Mouse (Mus musculus) embryonic fibroblast, embryonic 13.5 days (primary cell): ENCODE measurements at regions not wholly inside any gene's neighbourhood (a gene's known extent, or its start where the extent isn't known, plus 50 kb on each side); places are given as distances from the start of the nearest gene placed in this dataset.

Experiments used
- H3K27ac ChIP-seq: 2 replicates; pipeline ENCODE4 v1.5.1; 2012; ENCODE audit warnings: low read length, control low read depth, inconsistent platforms; ENCODE audit not compliant: insufficient read depth
- H3K4me1 ChIP-seq: 2 replicates; pipeline ENCODE4 v1.6.1; 2011; ENCODE audit warnings: low read length; ENCODE audit not compliant: control insufficient read depth, insufficient read depth
- H3K4me3 ChIP-seq: 2 replicates; pipeline ENCODE4 v1.5.1; 2011; ENCODE audit warnings: mild to moderate bottlenecking, control low read depth, low read length; ENCODE audit not compliant: insufficient read depth
- CTCF ChIP-seq: IDR thresholded peaks from 2 replicates; pipeline ENCODE4 v1.5.1; 2011; ENCODE audit warnings: mild to moderate bottlenecking, control low read depth, low read length, moderate library complexity, borderline replicate concordance; ENCODE audit not compliant: insufficient read depth
- POLR2A ChIP-seq: IDR thresholded peaks from 2 replicates; pipeline ENCODE4 v1.6.1; 2011; ENCODE audit warnings: low read depth, mild to moderate bottlenecking, control low read depth, low read length, moderate library complexity

DNA sequence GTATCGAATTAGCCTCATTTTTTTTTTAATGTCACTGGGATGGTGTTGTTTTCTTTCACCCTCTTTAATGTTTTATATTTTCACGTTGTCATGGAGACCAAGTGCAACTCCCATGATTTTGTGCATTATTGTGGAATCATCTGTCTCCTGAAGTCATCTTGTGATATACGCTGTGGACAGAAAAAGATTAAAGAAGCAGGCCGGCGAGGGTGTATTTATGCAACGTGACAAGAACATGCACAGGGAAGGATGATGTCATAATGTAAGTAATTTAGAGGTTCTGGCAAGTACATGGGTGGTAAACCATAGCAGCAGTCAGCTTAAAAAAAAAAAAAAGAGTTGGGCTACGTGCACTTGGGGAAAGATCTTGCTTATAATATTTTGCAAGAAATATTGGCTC, 674.7 kb upstream of the Sox9 start:
- Histone ChIP-seq H3K27ac (no peak overlapping the region), H3K4me3 (no peak overlapping the region), H3K4me1 (no peaks in the 10 kb centered on the region; the same call in 1 of the 2 replicates)
- TF ChIP-seq POLR2A (no peak), CTCF (no peak)

DNA sequence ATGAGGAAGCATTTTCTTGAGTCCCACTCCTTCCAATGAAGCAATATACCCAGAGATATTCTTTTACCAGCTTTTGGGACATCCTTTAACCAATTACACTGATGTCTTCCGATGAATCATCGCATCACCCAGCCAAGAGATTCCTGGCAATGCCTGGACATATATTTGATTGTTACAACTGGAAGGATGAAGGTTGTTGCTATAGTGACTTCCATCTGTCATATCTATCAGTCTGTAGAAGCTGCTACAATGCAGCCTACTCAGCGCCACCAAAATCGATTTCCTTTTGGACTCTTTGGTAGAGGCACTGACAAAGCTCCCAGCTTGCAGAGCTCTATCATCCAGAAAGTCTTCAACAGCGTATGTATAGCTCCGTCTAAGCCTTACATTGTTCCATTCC, 661.0 kb upstream of the Sox9 start:
- TF ChIP-seq CTCF (no peak), POLR2A (no peak)
- Histone ChIP-seq H3K4me3 (no peak overlapping the region), H3K4me1 (no peaks in the 10 kb centered on the region), H3K27ac (no peak overlapping the region)

DNA sequence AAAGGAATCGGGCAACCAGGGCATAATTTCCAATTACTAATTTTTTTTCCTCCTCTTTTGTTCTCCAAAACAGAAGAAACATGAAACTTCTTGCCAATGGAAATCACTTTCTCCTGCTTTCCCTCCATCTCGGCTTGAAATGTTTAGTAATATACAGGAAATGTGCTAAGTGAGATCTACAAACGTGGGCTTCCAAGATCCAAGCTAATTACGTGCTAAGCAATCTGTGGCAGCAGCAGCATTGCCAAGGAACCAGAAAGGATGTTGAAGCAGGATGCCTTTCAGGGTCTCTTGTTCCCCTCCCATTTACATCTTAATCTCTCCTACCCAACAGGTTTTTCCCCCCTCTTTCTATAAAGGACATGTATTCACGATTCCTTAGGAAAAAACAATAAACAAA, 660.2 kb upstream of the Sox9 start:
- TF ChIP-seq CTCF = no peak
- TF ChIP-seq POLR2A = no peak
- Histone ChIP-seq H3K27ac (no peak overlapping the region), H3K4me3 (no peak overlapping the region), H3K4me1 (no peaks in the 10 kb centered on the region)

DNA sequence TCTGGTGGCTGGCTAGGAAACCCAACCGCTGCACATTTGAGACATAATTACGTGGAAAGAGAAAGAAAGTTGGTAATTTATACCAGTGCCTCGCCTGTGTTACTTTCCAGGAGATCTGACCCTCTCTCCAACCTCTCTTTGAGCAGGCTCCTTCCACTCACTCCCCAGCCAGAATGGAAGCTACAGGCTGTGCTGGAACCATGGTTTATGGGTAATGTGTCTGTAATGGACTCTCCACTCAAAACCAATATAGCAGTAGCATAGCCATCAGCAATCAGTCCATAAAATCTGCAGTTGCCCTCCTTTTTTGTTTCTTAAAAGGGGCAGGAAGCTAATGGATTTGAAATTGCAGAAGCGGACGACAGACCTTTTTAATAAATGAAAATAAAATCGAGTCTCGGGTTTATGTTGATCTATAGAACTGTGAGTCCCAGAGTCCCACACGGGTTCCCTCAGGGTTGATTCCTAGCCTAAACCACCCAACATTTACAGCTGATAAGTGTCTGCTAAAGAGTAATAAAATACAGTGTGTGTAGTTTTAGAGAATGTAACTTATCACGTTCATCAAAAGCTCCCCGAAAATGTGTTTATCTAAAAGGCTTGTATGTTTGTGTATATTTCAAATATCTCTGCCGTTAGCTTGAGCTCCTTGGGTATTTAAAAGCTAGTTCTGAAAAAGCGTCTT, 656.6 kb upstream of the Sox9 start:
- Histone ChIP-seq H3K4me1 (no peaks in the 10 kb centered on the region), H3K27ac (no peak overlapping the region)
- TF ChIP-seq POLR2A (no peak), CTCF (no peak)

DNA sequence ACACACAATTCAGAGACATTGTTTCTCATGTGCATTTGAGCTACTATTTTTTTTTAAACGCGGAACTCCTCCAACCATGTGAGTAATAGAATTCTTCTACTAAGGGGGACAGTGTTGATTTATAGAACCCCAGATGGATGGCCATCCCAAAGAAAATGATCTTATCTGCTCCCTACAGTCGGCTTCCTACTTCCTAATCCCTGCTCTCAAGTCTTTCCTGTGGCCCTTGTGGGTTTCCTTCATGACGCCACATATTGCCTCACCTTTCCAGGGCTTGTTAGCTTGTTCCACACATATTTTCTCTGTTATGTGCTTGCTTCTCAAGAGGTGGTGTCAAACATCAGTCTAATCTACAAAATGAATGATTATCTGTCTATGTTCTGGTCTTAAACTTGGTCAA, 651.9 kb upstream of the Sox9 start:
- TF ChIP-seq CTCF (no peak), POLR2A (no peak)
- Histone ChIP-seq H3K4me1 (no peaks in the 10 kb centered on the region), H3K27ac (no peak overlapping the region), H3K4me3 (no peak overlapping the region)

More for the DNA sequence above, 656.6 kb upstream of the Sox9 start:
- H3K4me3 ChIP-seq = no peak overlapping the region

DNA sequence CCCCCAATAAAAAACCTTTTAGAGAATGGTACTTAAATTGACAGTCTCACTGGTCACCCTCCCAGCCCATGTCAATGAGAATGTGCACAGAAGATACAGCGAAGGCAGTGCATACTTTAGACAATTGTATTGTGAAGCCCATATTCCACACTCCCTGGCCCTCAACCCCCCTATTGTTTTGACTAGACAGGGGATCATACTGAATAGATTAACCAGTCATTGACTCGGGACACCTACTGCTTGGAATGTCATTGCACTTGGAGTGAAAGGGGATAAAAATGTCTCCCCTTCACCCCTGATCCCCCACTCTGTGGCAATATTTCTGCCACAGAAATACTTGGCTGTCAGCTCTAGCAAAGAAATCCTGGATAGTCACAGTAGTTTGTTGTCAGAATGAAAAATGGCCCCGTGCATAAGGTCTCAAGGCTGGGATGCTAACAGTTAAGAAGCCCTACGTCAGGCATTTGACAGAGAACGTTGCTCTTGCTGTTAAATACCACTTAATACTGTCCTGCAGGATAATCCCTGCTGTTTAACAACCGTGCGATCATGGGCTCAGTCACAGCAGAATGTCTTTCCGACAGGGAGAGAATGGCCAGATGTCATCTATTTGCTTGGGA, 644.5 kb upstream of the Sox9 start:
- Histone ChIP-seq H3K4me3 (no peak overlapping the region), H3K4me1 (peaks cover 2% of the 10 kb centered on the region; the same call in 1 of the 2 replicates), H3K27ac (no peak overlapping the region)
- TF ChIP-seq POLR2A (no peak), CTCF (no peak)

DNA sequence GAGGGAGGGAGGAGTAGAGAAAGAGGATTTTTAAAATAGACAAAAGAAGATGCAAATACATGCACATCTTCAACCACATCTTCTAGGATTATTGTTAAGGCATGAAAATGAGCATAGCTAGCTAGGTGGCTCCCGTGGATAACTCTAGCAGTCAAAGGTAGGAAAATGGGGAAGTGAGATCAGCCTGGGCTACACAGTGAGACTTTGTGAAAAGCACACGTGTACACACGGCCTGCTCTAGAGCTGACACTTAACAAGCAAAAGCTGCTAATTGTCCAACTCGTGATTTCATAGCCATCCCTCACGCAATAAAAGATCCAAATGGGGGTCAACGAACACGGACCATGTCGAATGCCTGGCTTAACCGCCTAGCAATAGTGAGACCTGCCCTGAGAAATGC, 642.0 kb upstream of the Sox9 start:
- H3K27ac ChIP-seq = no peak overlapping the region
- no peak for TF ChIP-seq CTCF
- no peak for TF ChIP-seq POLR2A
- peaks cover 2% of the 10 kb centered on the region; the same call in 1 of the 2 replicates for H3K4me1 ChIP-seq
- H3K4me3 ChIP-seq = no peak overlapping the region

DNA sequence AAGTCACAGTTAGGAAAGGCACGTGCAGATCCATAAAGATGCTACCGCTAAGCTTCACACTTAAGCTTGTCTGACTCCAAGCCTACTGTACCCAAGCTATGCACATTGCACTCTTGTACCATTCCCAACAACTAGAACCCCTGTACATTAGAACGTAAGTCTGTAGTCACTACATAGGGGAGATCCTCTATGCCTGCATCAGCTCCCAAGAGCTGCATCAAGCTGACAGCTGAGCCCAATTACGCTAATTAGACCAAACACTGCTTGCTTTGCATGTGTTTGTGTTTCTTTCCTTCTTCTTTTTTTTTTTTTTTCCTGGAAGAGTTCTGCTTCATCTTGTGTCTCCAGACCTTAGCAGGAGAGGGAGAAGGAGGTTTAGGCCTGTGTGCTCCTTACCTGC, 641.5 kb upstream of the Sox9 start:
- TF ChIP-seq POLR2A (no peak), CTCF (no peak)
- H3K27ac ChIP-seq = no peak overlapping the region
- H3K4me1 ChIP-seq = peaks cover 2% of the 10 kb centered on the region; the same call in 1 of the 2 replicates
- no peak overlapping the region for H3K4me3 ChIP-seq

DNA sequence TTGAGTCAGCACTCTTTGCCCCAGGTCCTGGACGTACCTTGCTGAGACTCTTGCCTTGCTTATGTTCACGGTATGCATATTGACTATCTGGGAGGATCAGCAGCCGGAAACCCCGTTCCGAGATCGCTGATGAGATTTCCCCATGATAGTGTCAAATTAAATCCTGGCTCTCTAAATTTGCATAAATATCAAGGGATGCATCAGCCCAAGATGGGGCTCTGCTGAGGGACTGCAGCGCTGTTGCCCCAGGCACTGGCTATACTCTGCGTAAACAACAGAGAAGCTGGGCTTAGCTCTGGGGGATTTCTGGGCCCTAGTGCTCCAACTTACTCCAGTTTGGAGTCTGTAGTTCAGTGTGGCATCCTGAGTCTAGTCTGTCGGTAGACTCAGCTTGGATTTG, 641.1 kb upstream of the Sox9 start:
- TF ChIP-seq POLR2A = no peak
- no peak for TF ChIP-seq CTCF

DNA sequence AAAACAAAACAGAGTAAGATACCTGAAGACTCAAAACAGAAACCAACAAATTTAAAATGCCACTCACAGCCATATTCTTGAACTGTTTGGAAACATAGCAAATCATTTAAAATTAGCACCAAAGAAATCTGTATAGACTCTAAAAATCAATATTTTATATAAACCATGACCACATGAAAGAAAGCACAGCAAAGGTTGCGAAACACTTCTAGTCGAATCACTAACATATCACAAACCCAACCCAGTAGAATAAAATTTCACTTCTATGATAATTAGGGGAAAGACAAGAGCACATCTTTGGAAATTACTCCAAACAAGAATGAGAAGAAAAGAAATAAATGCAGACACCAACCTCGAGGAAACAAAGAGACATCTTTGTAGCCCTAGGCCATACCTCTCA, 630.0 kb upstream of the Sox9 start:
- no peaks in the 10 kb centered on the region for H3K4me1 ChIP-seq
- H3K27ac ChIP-seq = no peak overlapping the region
- no peak overlapping the region for H3K4me3 ChIP-seq
- TF ChIP-seq CTCF (no peak), POLR2A (no peak)

More for the DNA sequence above, 641.1 kb upstream of the Sox9 start:
- no peak overlapping the region for H3K27ac ChIP-seq
- peaks cover 2% of the 10 kb centered on the region; the same call in 1 of the 2 replicates for H3K4me1 ChIP-seq
- H3K4me3 ChIP-seq = no peak overlapping the region

DNA sequence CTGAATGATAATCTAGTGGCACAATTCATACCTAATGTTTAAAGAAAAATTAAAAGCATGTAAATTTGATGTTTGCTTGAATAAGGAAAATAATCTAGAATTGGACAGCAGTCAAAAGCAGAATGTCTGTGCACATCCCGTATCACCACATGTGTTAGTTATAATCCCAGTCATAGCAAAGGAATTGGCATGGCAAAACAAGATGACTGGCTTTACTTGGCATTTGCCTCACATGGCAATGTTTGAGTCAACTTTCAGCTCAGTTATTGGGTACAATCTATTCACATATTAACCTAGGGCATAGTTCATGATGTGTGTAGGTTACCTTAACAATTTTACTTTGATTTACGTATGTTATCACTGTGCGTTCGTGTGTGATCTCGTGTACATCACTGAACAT, 628.8 kb upstream of the Sox9 start:
- TF ChIP-seq CTCF (no peak), POLR2A (no peak)
- Histone ChIP-seq H3K27ac (no peak overlapping the region), H3K4me1 (no peaks in the 10 kb centered on the region), H3K4me3 (no peak overlapping the region)
